Mouse (Mus musculus): ENCODE measurements at regions not wholly inside any gene's neighbourhood (a gene's known extent, or its start where the extent isn't known, plus 50 kb on each side); places are given as distances from the start of the nearest gene placed in this dataset.
A peak's percentile ranks its signal among the peaks of the same experiment; 100 is the strongest.

DNA sequence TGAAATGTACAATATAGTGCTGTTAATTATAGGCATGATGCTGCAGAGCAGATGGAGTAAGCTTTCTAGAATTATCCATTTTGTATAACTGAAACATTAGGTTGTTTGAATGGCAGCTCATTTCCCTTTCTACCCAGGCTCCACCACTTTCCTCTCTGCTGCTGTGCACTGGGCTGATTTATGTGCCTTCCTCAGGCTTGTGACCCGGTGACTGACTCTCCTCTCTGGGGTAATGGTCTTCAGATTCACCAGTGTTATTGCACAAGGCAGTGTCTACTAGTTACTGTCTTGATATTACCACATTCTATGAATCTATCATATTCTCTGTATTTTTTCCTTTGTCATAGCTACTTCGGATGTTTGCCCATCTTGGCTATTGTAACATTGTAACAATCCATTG lies 109.4 kb upstream of the Tpk1 start:
- 76% methylated on average over 2 of the region's 2 CpGs for WGBS
- DNase-seq (ENCODE audit: extremely low spot score, low spot score), result no peak
- Histone ChIP-seq H3K4me1 (peaks cover 19% of the 10 kb centered on the region), H3K27me3 (ENCODE audit: poor library complexity, severe bottlenecking) (no peaks in the 10 kb centered on the region), H3K9me3 (no peaks in the 10 kb centered on the region), H3K4me3 (no peak overlapping the region), H3K36me3 (replicated peaks) (no peaks in the 10 kb centered on the region), H3K27ac (no peak overlapping the region)

DNA sequence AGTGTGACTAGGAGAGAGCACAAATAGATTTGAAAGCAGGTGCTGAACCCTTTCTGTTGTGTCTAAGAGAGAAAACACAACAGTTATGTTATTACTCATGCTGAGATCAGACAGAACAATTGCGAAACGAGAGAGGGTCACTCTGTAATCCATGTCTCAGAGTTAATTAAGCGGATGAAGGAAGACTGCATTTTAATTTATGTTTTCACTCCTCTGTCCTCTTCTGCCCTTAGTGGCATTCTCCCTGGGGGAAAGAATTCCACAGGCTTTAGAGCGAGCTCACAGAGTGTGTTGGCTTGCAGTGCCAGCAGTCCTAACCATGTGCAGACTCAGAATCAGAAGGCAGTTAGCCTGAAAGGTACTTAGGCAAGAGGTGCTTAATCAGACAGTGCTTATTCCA lies 108.4 kb upstream of the Tpk1 start:
- Histone ChIP-seq H3K27me3 (ENCODE audit: poor library complexity, severe bottlenecking) (no peaks in the 10 kb centered on the region), H3K36me3 (replicated peaks) (no peaks in the 10 kb centered on the region), H3K9me3 (no peaks in the 10 kb centered on the region), H3K4me3 (no peak overlapping the region), H3K27ac (0 out of 2 replicates have a peak overlapping the region, but pooled peaks have one; percentile 35), H3K4me1 (peaks cover 19% of the 10 kb centered on the region)
- DNase-seq (ENCODE audit: extremely low spot score, low spot score), result peak; percentile 17
- 28% methylated on average over 4 of the region's 4 CpGs for WGBS

DNA sequence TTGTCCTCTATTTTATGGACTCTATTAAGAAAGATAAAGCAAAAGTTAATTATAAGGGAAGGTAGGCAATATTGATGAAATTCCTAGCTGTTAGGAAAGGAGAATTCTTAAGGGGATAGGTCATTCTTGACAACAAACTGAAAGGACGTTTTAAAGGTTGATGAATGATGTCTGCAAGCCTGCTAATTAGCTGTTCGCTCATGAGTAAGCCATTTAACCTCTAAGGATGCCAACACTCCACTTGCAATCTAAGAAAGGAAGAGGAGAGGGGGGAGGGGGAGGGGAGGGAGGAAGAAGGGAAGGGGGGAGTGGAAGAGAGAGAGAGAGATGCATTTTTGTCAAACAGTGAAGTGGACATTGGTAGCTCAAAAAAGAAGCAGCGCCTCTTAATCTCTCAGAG lies 107.5 kb upstream of the Tpk1 start:
- no peaks in the 10 kb centered on the region for H3K9me3 ChIP-seq
- H3K36me3 ChIP-seq (replicated peaks), result no peaks in the 10 kb centered on the region
- DNase-seq (ENCODE audit: extremely low spot score, low spot score), result no peak
- peaks cover 19% of the 10 kb centered on the region for H3K4me1 ChIP-seq
- no peak overlapping the region for H3K27ac ChIP-seq
- WGBS, result 27% methylated on average over 3 of the region's 3 CpGs
- no peak overlapping the region for H3K4me3 ChIP-seq
- H3K27me3 ChIP-seq (ENCODE audit: poor library complexity, severe bottlenecking), result no peaks in the 10 kb centered on the region

DNA sequence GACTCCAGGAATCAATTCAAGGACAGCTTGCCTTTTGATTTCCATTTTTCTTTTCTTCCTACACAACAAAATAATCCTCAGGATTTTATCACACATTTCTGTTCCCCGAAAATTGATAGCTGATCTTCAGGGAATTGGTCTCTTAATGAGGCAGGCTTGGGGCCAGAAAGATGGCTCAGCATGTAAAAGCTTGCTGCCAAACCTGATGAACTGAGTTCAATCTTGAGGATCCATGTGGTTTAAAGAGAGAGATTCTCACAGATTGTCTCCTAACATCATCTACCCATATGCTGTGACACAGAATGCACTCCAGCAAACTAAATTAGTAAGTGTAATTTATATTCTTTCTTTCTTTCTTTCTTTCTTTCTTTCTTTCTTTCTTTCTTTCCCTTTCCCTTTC lies 99.9 kb upstream of the Tpk1 start:
- H3K4me3 ChIP-seq, result no peak overlapping the region

More for the DNA sequence above, 99.9 kb upstream of the Tpk1 start:
- Histone ChIP-seq H3K27me3 (ENCODE audit: poor library complexity, severe bottlenecking) (no peaks in the 10 kb centered on the region), H3K27ac (no peak overlapping the region), H3K4me1 (no peaks in the 10 kb centered on the region), H3K9me3 (no peaks in the 10 kb centered on the region), H3K36me3 (replicated peaks) (no peaks in the 10 kb centered on the region)
- no peak for DNase-seq (ENCODE audit: extremely low spot score, low spot score)
- WGBS, result 81% methylated on average over 1 of the region's 1 CpGs

All from forebrain, embryonic 10.5 days (tissue).